Mouse (Mus musculus): Measurements from ENCODE around the gene Kcnj5.

Gene Kcnj5

GRCm38 (mm10) chr9:32314071-32314470, 30.1 kb downstream of the Kcnj5 start:
- no peak for DNase-seq

- DNase-seq = no peak
Observed at GRCm38 (mm10) chr9:32312208-32312607, 31.9 kb downstream of the Kcnj5 start.

GRCm38 (mm10) chr9:32311786-32312185, 32.4 kb downstream of the Kcnj5 start:
- no peak for DNase-seq

DNA sequence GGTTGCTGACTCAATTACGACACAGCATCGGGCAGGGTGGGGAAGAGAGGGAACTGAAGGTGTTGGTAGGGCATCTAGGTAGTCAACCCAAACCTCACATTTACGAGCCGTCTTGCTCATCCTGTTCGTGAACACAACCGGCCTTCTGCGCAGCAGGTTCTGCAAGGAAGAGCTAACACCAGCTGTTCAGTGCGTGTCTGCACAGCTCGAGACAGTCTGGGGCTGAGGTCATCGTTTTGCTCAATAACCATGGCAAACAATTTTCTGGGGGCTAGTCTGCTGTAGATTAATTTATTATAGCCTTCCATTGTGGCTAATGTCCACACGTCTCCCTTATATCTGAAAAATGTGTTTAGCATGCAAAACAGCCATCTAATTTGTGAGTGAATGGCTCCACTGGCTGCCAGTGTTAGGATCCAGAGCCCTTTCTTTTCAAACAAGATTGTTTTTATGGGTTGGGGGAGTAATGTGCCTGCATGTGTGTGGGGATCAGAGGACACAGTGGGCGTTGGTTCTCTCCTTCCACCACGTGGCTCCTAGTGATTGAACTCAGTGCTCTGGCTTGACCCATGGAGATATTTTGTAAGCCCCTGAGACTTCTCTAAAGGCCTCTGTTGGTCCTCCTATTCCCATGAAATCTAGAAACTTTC, 41.5 kb downstream of the Kcnj5 start:
- DNase-seq = no peak

DNA sequence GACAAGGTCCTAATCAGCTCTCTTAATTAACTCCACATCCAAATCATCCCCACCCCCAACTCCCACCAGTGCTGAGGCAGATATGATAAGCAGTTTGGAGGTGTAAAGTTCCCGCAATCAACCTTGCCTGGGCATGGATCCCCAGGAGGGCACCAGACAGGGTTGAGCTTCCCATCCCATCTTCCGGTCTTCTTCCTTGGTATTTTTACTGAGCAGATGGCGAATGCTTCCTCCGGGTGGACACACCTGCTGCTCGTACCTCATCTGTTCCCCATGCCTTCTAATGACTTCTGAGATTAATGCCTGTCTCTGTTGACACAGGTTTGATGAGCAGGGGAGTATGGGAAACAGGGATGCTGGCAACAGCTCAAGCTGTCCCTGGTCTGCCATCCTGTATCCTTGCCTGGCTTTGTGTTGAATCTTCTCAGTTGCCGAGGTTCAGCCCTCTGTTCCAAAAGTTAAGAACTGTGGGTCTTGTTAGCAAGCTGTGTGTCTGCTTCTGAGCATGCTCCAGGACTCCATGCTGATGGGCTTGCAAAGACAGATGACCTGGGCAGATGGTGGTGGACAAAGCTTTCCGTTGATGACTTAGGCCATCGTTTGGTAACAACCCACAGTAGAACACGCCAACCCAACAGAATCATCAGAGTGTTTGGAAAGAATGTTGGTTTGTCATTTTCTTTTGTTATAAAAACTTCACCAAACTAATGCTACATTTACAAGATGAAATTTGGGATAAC, 48.9 kb downstream of the Kcnj5 start:
- no peak for DNase-seq

- DNase-seq = no peak
Observed at GRCm38 (mm10) chr9:32292686-32293085, 51.5 kb downstream of the Kcnj5 start.

DNA sequence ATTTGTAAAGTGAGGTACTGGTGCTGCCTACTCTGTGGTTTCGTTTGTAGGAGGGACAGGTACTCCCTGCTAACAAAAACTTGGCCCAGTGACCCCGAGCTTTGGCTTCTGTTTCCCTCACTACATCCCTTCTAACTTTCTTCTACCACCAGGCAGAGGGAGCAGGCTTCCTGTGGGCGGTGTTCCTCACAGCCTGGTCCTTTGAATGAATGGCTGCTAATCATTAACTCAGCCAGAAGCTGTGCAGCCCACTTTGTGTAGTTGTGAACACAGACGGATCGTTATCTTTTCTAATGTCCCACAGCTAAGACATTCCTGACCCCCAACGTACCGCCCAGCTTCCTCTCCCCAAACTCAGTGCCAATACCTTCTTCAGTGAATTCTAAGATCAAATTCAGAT, 52.5 kb downstream of the Kcnj5 start:
- no peak for DNase-seq

DNA sequence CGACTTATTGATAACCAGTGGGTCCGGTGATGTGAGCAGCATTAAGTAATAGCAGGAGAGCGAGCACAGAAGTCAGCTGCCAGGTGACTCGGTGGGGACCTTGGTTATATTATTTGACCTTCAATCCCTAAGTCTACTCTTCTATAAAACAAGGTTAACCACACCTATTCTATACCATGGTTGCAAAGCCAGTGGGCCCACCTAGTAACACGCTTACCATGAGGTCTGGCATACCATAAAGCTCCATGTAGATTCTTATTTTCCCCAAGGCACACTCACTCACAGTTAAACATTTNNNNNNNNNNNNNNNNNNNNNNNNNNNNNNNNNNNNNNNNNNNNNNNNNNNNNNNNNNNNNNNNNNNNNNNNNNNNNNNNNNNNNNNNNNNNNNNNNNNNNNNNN, 60.6 kb downstream of the Kcnj5 start:
- no peak for DNase-seq

- DNase-seq = no peak
Observed at GRCm38 (mm10) chr9:32280456-32280855, 63.7 kb downstream of the Kcnj5 start.

- no peak for DNase-seq
Observed at GRCm38 (mm10) chr9:32279789-32280188, 64.4 kb downstream of the Kcnj5 start.

- DNase-seq = no peak
Observed at GRCm38 (mm10) chr9:32278052-32278451, 66.1 kb downstream of the Kcnj5 start.

GRCm38 (mm10) chr9:32271896-32272444, 72.2 kb downstream of the Kcnj5 start:
- peak; percentile 66 for DNase-seq
